Mouse (Mus musculus) retina, adult 2 months (tissue): ENCODE results near the gene Ms4a14.
"Not testable (repeated sequence)": the region's sequence is repeated elsewhere in the genome, so short reads cannot be mapped to it uniquely, and the experiment has no call there.

Experiments used
- DNase-seq: peaks from one replicate; pipeline ENCODE4 v3.0.0-alpha.2; 2012; ENCODE audit warnings: low read depth, low spot score

Ms4a14 gene

DNA sequence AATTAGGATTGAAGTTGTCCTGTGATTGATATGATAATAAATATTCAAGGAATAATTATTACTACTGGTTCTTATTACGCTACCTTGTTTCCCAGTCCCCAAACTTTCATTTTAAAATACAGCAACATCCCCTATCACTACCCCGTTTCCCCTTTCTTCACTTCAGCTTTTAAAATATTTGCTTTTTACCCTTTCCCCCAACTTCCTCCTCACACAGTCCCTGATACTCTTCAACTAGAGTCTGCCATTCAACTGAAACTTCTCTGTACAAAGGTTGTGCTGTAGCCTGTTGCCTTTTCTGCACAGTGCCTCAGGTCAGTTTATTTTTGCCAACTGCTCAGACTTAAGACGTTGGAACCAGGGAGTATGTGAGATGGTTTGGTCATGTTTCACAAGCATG, 50.7 kb downstream of the Ms4a14 start:
- DNase-seq = no peak

DNA sequence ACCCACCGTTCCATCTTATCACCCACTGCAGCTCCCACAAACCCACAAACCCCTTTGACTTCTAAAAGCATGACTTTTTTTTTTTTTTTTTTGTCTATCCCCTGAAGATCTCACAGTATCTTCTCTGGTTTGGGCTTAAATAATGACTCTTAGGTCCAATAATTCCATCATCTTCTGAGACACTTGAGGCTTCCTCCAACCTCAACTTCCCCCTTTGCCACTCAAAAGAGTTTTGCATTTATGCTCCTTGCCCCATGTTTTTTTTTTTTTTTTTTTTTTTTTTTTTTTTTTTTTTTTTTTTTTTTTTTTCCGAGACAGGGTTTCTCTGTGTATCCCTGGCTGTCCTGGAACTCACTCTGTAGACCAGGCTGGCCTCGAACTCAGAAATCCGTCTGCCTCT, 51.3 kb downstream of the Ms4a14 start:
- not testable (repeated sequence) for DNase-seq

DNA sequence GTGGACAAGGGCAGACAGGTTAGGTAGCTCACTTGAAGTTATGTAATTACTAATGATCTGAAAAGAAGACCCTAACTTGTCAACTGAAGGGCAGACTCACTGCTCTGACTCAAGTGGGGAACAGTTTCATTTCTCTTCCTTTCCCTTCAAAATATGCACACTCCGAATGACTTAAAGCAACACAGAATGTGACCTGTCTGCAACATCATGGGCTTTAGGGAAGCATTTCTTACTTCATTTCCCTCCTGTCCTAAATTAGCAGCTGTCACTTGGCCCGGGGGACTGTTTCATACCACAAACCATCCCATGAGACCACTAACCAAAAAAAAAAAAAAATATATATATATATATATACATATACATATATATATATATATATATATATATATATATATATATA, 52.7 kb downstream of the Ms4a14 start:
- no peak for DNase-seq
